Mouse (Mus musculus): ENCODE results near the gene Mcub.

DNA sequence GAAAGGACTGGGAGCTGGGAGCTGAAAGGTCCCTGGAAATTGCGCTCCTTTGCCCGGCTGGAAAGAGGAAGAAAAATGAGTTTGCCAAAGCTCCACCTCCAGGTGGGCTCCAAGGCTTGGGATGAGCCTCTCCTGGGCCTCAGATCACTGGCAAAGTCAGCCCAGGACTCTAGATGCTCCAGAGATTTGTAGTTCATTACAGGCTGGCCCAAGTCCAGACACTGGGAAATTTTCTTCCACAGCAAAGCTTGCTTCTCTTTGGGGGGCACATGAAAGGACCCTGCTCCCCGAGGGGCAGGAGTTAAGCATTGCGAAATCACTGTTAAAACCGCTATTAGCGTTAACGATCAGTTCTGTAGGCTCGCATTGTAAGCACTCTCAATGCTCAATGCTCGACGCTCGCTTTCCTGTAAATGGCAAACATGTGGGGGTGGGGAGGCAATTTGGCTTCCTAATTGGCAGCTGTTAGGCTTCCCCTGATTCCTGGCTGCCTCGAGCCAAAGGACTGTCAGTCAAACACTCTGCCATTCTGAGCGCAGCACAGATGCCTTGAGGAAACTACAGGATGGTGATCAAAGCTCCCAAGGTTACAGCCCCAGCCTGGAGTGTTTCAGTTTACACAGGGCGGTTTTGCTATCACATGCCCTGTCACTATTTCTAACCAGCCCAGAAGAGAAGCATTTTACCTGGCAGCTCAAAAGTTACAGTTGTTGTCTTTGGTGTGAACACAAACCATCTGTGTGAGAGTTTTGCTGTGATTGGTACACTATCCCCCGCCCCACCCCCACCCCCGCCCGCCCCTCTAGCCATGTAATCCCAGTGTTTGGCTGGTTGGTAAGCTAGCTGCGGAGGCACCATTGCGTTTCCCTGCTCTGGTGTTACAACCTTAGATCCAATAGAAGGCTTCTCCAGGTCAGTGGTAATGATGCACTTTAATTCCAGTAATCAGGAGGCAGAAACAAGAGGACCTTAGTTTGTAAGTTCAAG, 816 bp upstream of the Mcub start:
- TF ChIP-seq POLR2A (IDR thresholded peaks at IDR 0.05; ENCODE audit: borderline replicate concordance, low read depth, low read length) (no peak), CTCF (IDR thresholded peaks at IDR 0.05; ENCODE audit: low read depth, low read length) (no peak)

All from bone marrow macrophage, adult 2 months (primary cell).